Mouse (Mus musculus) testis, adult 2 months (tissue): ENCODE results near the gene Abcb5.
"Not testable (repeated sequence)": the region's sequence is repeated elsewhere in the genome, so short reads cannot be mapped to it uniquely, and the experiment has no call there.

Source experiments
- CTCF ChIP-seq: fragments of 200-500 bp; IDR thresholded peaks from 2 replicates; pipeline ENCODE4 v1.5.1; 2012; ENCODE audit warnings: low read depth, mild to moderate bottlenecking, inconsistent platforms, low read length, moderate library complexity; ENCODE audit not compliant: control insufficient read depth, insufficient read depth, insufficient replicate concordance
- POLR2A ChIP-seq: fragments of 200-500 bp; IDR thresholded peaks from 2 replicates; pipeline ENCODE4 v1.6.1; 2012; ENCODE audit warnings: low read depth, mild to moderate bottlenecking, inconsistent platforms, low read length, moderate library complexity; ENCODE audit not compliant: control insufficient read depth

DNA sequence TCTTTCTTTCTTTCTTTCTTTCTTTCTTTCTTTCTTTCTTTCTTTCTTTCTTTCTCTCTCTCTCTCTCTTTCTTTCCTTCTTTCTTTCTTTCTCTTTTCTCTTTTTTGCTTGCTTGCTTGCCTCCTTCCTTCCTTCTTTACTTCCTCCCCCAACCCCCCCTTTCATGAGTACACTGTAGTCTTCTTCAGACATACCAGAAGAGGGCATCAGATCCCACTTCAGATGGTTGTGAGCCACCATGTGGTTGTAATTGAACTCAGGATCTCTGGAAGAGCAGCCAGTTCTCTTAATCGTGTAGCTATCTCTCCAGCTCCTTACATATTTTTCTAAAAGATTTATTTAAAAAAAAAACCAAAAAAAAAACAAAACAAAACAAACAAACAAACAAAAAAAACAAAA is 42.3 kb downstream of the Abcb5 start:
- not testable (repeated sequence) for TF ChIP-seq CTCF, POLR2A
